Mouse (Mus musculus) embryo, embryonic 11.5 days (tissue): Measurements from ENCODE around the gene Sphkap.

ENCODE experiments used
- DNase-seq: peaks from one replicate; pipeline ENCODE4 v3.0.0-alpha.2; 2012; ENCODE audit warnings: low read depth, low spot score

Sphkap gene

DNA sequence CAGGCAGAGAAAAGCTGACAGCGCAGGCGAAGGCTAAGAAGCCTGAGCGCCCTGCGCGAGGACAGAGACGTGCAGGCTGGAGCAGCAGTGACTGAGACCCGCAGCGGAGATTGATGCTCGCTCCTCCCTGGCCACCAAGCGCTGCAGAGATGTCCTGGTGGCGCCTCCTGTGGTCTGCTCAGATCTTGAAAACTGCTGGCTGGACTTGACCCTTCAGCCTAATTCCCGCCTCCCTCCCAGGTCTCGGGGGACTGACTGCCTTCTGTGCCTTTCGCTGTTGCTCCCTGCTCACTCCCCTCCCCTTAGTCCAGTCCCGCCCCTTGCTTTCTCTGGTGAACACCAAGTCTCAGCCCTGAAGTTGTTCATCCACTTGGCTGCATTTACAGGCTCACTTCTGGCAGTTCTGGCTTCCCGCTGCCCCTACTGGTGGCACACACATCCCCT, at the start of gene Sphkap:
Gene Sphkap (minus strand): TSS at position 180 of the 444 bp plus-strand sequence.
- DNase-seq, result peak; percentile 30

DNA sequence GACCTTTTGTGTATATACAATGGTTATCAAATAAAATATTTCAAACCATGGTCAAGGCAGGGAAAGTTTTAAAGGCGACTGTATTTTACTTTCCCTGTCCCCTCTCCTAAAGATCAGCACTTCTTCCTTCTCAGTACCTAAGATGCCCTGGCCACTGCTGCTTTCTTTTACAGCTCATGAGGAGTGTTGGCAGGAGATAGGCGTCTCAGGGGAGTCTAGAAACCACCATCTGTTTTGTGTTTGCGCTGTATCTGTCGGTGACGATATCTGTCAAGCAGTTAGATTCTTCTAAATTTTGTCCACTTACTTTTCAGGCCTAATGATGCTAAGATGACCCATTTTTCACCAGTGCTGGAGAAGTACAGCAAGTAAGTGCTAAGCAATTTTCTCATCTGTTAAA, 43.3 kb upstream of the Sphkap start:
- DNase-seq, result no peak

GRCm38 (mm10) chr1:83440422-83440821, 32.4 kb upstream of the Sphkap start:
- no peak for DNase-seq

GRCm38 (mm10) chr1:83433932-83434331, 25.9 kb upstream of the Sphkap start:
- no peak for DNase-seq

DNA sequence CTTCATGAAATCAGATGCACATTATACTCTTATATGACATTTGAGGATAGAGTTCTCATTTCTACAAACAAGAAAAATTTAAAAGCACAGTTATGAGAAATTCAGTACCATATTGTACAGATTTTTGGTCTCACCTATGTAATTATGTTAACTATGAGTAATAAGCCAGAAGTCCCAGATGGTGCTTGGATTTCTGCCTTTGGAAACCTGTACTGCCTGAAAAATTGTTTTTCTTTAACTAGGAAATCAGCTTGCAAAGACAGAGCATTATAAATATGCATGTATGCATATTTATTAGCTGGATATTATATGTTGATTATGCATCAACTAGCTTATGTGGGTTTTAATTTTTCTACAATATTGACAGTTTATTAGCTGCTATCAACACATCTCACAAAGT, 21.9 kb upstream of the Sphkap start:
- DNase-seq, result no peak

GRCm38 (mm10) chr1:83407616-83408015, 384 bp downstream of the Sphkap start:
- no peak for DNase-seq

DNA sequence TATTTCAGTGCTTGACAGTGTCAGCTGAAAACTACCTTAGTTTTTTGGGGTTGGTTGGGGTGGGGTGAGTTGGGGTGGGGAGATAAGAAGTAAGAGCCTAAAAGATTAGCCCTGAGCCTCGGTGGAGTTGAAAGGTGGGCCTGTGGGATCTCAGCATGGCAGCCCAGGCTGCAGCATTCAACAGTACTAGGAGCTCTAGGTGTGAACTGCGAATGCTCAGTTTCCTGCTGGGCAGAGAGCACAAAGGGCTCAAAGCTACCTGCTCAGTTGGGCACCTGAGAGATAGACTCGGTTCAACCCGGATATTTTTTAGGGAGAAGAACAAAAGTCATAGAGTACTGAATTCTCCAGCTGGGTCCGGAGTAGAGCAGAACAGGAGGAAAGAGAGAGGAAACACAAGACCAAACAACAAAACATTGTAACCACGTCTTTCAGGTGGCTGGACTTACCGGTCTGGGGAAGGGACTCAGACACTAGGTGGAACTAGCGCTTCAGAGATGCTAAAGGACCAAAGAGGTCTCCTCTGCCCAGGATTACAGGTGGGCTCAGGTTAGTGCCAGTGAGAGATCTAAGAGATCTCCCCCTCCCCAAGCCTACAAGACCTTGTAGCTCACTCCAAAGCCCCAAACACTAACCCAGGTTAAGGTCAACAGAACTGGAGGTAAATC, 984 bp downstream of the Sphkap start:
- no peak for DNase-seq

- no peak for DNase-seq
Measured at GRCm38 (mm10) chr1:83401079-83401478, 6.9 kb downstream of the Sphkap start.

- DNase-seq, result no peak
Measured at GRCm38 (mm10) chr1:83396284-83396683, 11.7 kb downstream of the Sphkap start.

- DNase-seq, result no peak
Measured at GRCm38 (mm10) chr1:83395559-83395958, 12.4 kb downstream of the Sphkap start.

DNA sequence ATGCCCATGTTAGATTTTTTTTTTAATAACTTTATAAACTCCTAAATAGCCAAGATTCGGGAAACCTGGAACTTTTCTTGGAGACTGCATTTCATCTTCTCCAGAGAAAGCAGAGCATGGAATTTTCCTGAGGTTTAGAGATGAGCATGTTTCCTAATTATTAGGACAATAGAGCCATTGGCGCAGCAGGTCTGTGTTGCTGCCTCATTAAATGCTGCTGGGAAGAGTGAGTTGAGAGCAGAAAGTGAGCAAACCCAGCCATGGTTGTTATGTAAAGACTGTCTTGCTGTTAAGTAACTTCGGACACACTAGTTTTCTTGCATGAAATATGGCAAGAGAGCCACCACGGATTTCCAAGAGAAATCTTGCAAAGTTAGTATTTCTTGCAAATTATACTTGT, 18.6 kb downstream of the Sphkap start:
- no peak for DNase-seq

- DNase-seq, result no peak
Measured at GRCm38 (mm10) chr1:83377404-83377803, 30.6 kb downstream of the Sphkap start.

- DNase-seq, result no peak
Measured at GRCm38 (mm10) chr1:83366456-83366855, 41.5 kb downstream of the Sphkap start.

- DNase-seq, result no peak
Measured at GRCm38 (mm10) chr1:83362168-83362567, 45.8 kb downstream of the Sphkap start.

GRCm38 (mm10) chr1:83346453-83346852, 61.5 kb downstream of the Sphkap start:
- no peak for DNase-seq

DNA sequence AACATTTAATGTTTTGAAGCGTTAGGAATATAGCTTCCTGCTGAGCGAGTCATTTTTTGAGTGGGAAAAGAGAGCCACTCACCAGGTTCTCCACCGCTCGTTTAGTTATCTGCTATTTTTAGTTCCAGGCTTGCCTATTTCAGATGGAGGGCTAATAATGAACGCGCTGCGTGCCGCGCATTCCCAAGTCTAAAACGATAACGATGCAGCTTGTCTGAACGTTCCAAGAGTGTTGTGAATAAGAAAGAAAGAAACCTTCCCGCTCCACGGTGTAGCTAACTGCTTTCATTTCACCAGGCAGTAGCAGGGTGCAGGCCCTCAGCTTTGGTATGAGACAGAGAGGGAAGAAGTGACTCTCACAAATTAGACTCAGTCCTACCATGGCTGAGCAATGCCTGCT, 62.4 kb downstream of the Sphkap start:
- no peak for DNase-seq

DNA sequence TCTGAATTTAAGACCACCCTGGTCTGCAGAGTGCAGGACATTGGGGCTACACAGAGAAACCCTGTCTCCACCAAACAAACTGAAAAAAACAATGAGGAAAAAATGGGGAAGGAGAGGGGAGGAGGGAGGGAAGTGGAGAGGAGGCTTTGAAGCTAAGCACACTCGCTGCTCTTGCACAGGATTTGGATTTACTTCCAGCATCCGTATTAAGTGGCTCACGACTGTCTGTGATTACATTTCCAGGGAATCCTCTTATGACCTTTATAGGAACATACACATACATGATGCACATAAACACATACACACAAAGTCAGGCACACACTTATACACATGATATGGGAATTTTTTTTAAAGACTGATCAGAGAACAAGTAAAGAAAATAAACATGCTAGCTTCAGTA, 62.9 kb downstream of the Sphkap start:
- no peak for DNase-seq

- DNase-seq, result no peak
Measured at GRCm38 (mm10) chr1:83342726-83343250, 65.2 kb downstream of the Sphkap start.

DNA sequence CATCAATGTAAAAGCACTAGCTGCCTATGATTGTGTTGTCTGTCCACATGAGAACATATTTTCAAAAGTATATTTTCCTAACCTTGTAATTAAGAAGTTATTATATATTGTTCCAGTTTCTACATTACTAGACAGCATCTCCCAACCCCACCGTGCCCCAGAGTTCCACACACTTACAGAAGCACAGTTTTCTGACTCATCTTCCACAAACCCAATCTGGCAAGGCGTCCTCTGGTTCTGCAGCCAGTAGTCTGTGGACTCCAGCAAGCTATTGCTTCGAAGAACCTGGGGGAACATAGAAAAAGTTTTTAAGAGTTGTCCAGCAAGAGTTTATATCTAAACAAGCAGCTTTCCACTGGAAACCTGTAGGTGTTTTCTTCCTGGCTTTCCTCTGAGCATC, 68.6 kb downstream of the Sphkap start:
- no peak for DNase-seq

DNA sequence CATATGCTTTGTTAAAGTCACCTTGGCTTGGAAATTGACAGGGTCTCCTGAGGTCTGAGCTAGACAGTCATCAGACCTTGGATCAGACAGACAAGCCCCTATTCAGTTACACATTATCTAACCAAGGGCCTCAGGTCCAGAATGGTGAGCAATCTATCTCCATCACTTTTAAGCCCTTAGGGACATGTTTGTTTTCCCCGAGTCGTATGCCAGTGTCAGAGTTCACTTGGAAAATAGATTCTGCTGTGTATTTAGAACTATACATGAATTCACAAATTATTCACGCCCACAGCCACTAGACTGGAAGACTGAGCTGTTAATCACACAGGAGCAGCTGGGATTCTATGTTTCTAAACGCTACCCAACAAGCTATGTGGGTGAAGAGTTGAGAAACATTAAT, 91.1 kb downstream of the Sphkap start:
- DNase-seq, result peak; percentile 23

- DNase-seq, result no peak
Measured at GRCm38 (mm10) chr1:83315146-83315545, 92.9 kb downstream of the Sphkap start.

- no peak for DNase-seq
Measured at GRCm38 (mm10) chr1:83311607-83312295, 96.2 kb downstream of the Sphkap start.
